Mouse (Mus musculus) E14TG2a.4 (cell line): ENCODE measurements at regions not wholly inside any gene's neighbourhood (a gene's known extent, or its start where the extent isn't known, plus 50 kb on each side); places are given as distances from the start of the nearest gene placed in this dataset.

Experiments
- CTCF ChIP-seq: conservative IDR thresholded peaks from 2 replicates; pipeline ENCODE4 v1.5.1; 2014; ENCODE audit warnings: low read length
- NANOG ChIP-seq: IDR thresholded peaks from 2 replicates; pipeline ENCODE4 v1.6.1; 2014; ENCODE audit warnings: borderline replicate concordance, low read length, mixed read lengths
- POU5F1 ChIP-seq: IDR thresholded peaks from 2 replicates; pipeline ENCODE4 v1.6.1; 2014; ENCODE audit warnings: low read length, borderline replicate concordance

DNA sequence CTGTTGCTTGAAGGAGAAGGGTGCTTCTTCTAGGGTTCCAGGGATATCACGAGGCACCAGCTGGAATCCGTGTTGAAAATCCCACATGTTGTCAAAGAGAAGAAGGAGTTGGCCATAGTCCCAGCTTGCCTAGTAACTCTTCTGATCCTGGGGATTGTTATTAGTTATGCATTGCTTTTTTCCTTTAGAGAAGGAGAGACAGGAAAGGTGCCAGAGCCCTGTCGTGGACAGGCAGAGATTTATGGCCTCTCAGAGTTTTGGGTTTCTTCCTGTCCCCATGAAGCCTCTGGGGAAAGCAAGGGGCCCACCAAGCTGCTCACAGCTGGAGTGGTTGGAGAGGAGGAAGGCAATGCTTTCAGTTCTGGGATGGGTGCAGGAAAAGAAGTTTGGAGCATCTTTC, 76.6 kb downstream of the Ttc32 start:
- TF ChIP-seq CTCF (no peak), POU5F1 (no peak), NANOG (no peak)
